Mouse (Mus musculus) brown adipose tissue, adult 24 weeks (tissue): ENCODE data around the gene Sstr4. TPM values are rescaled to one million over a fixed set of nuclear protein-coding genes. Genes with fewer than 3 reads are reported as not detected.

ENCODE experiments used
- H3K27ac ChIP-seq: fragments of 200-500 bp; replicated peaks from 2 replicates; pipeline ENCODE4 v1.5.1; 2012; ENCODE audit warnings: low read depth, mild to moderate bottlenecking, low read length
- H3K4me1 ChIP-seq: fragments of 200-500 bp; 2 replicates; pipeline ENCODE4 v1.6.1; 2012; ENCODE audit warnings: low read length, mixed read lengths; ENCODE audit not compliant: control insufficient read depth, insufficient read depth, insufficient read length
- H3K4me3 ChIP-seq: fragments of 200-500 bp; 2 replicates; pipeline ENCODE4 v1.5.1; 2012; ENCODE audit warnings: low read depth, mild to moderate bottlenecking, low read length, moderate library complexity; ENCODE audit not compliant: insufficient read depth
- polyA plus RNA-seq: library from polyadenylated mRNA; stranded (reverse); fragments of >200 nt; gene quantifications from 2 replicates; pipeline ENCODE4 v1.2.4, GENCODE M21; 2012; ENCODE audit not compliant: missing spikeins, insufficient read depth, insufficient read length

The Sstr4 gene
- polyA plus RNA-seq, 1 experiment, result not detected

GRCm38 (mm10) chr2:148379899-148380413 is 15.2 kb upstream of the Sstr4 start:
- H3K27ac ChIP-seq, result no peak overlapping the region

GRCm38 (mm10) chr2:148381076-148381475 is 14.1 kb upstream of the Sstr4 start:
- H3K27ac ChIP-seq, result no peak overlapping the region
- no peak overlapping the region for H3K4me3 ChIP-seq
- no peaks in the 10 kb centered on the region for H3K4me1 ChIP-seq

More at GRCm38 (mm10) chr2:148379899-148380413, 15.2 kb upstream of the Sstr4 start:
- Histone ChIP-seq H3K4me3 (no peak overlapping the region), H3K4me1 (no peaks in the 10 kb centered on the region)

- Histone ChIP-seq H3K4me1 (no peaks in the 10 kb centered on the region), H3K27ac (no peak overlapping the region), H3K4me3 (no peak overlapping the region)
Measured at GRCm38 (mm10) chr2:148386476-148386875, 8.7 kb upstream of the Sstr4 start.

GRCm38 (mm10) chr2:148386927-148387326 is 8.2 kb upstream of the Sstr4 start:
- Histone ChIP-seq H3K4me1 (no peaks in the 10 kb centered on the region), H3K4me3 (no peak overlapping the region), H3K27ac (no peak overlapping the region)

- H3K4me1 ChIP-seq, result no peaks in the 10 kb centered on the region
- no peak overlapping the region for H3K4me3 ChIP-seq
- H3K27ac ChIP-seq, result no peak overlapping the region
Measured at GRCm38 (mm10) chr2:148387652-148388581, 7.2 kb upstream of the Sstr4 start.

- Histone ChIP-seq H3K4me1 (peaks cover 21% of the 10 kb centered on the region), H3K4me3 (no peak overlapping the region), H3K27ac (no peak overlapping the region)
Measured at GRCm38 (mm10) chr2:148393149-148393548, 2.0 kb upstream of the Sstr4 start.

GRCm38 (mm10) chr2:148393846-148394245 is 1.3 kb upstream of the Sstr4 start:
- peaks cover 21% of the 10 kb centered on the region for H3K4me1 ChIP-seq
- H3K4me3 ChIP-seq, result no peak overlapping the region
- no peak overlapping the region for H3K27ac ChIP-seq

GRCm38 (mm10) chr2:148396209-148396608 is 1.1 kb downstream of the Sstr4 start:
- Histone ChIP-seq H3K4me3 (no peak overlapping the region), H3K4me1 (peaks cover 21% of the 10 kb centered on the region), H3K27ac (no peak overlapping the region)

GRCm38 (mm10) chr2:148397015-148397783 is 2.1 kb downstream of the Sstr4 start:
- Histone ChIP-seq H3K4me3 (no peak overlapping the region), H3K4me1 (peaks cover 27% of the 10 kb centered on the region), H3K27ac (0 out of 2 replicates have a peak overlapping the region, but pooled peaks have one; percentile 7)

- Histone ChIP-seq H3K27ac (0 out of 2 replicates have a peak overlapping the region, but pooled peaks have one; percentile 7), H3K4me3 (no peak overlapping the region), H3K4me1 (peaks cover 30% of the 10 kb centered on the region)
Measured at GRCm38 (mm10) chr2:148397784-148398100, 2.6 kb downstream of the Sstr4 start.

- Histone ChIP-seq H3K4me3 (no peak overlapping the region), H3K27ac (no peak overlapping the region), H3K4me1 (peaks cover 28% of the 10 kb centered on the region)
Measured at GRCm38 (mm10) chr2:148398901-148399685, 3.9 kb downstream of the Sstr4 start.

- H3K4me3 ChIP-seq, result no peak overlapping the region
- H3K27ac ChIP-seq, result no peak overlapping the region
- H3K4me1 ChIP-seq, result peaks cover 16% of the 10 kb centered on the region; the same call in 1 of the 2 replicates
Measured at GRCm38 (mm10) chr2:148402227-148402626, 7.1 kb downstream of the Sstr4 start.

- Histone ChIP-seq H3K4me3 (peak overlapping the region; percentile 52), H3K4me1 (peaks cover 11% of the 10 kb centered on the region; the same call in 1 of the 2 replicates)
Measured at GRCm38 (mm10) chr2:148404906-148405305, 9.8 kb downstream of the Sstr4 start.

GRCm38 (mm10) chr2:148406160-148406970 is 11.2 kb downstream of the Sstr4 start:
- H3K27ac ChIP-seq, result peak overlapping the region; percentile 67
- peaks cover 11% of the 10 kb centered on the region; the same call in 1 of the 2 replicates for H3K4me1 ChIP-seq
- H3K4me3 ChIP-seq, result peak overlapping the region; percentile 68

More at GRCm38 (mm10) chr2:148404906-148405305, 9.8 kb downstream of the Sstr4 start:
- 0 out of 2 replicates have a peak overlapping the region, but pooled peaks have one; percentile 15 for H3K27ac ChIP-seq
